Mouse (Mus musculus): ENCODE data around the gene Sox6.

The Sox6 gene

GRCm38 (mm10) chr7:115984076-115984475 is 54.5 kb downstream of the Sox6 start:
- DNase-seq = no peak

GRCm38 (mm10) chr7:115979813-115980512 is 58.6 kb downstream of the Sox6 start:
- no peak for DNase-seq

- no peak for DNase-seq
Measured at GRCm38 (mm10) chr7:115974518-115974917, 64.1 kb downstream of the Sox6 start.

DNA sequence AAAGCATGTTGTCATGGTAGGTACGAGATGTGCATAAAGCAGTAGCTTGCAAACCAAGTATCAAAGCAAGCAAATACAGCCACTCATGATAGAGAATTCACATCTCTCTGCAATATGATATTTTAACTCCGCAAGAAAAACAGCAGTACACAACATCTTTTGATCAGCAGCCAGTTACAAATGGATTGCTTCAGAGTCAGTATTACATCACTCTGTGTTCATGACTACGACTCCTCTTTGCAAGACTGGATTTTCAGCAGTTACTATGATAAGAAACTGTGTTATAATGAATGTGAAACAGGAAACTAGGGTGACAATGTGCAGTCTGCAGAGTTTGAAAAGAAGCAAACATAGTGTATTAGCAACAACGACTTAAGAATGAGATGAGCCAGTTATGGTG is 71.4 kb downstream of the Sox6 start:
- no peak for DNase-seq

GRCm38 (mm10) chr7:115966181-115966580 is 72.4 kb downstream of the Sox6 start:
- DNase-seq = no peak

DNA sequence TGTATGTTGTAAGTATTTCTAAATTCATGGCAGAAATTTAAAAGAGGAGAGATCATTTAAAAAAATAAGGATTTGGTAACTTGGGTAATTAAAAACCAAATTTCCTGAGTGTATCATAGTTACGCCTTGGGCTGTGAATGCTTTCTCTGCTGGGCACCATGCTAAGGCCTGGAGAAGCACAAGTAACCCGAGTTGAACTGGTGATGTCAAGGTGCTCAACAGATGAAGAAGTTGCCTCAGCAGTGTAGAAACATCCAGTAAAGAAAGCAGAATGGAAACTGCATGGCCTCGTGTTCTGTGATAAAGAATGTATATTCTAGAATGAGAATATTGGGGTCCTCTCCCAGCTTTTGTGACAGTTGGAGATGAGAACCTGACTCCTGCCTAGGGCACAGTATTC is 85.5 kb downstream of the Sox6 start:
- no peak for DNase-seq

- DNase-seq = no peak
Measured at GRCm38 (mm10) chr7:115952235-115952634, 86.4 kb downstream of the Sox6 start.

GRCm38 (mm10) chr7:115951689-115952088 is 86.9 kb downstream of the Sox6 start:
- no peak for DNase-seq

DNA sequence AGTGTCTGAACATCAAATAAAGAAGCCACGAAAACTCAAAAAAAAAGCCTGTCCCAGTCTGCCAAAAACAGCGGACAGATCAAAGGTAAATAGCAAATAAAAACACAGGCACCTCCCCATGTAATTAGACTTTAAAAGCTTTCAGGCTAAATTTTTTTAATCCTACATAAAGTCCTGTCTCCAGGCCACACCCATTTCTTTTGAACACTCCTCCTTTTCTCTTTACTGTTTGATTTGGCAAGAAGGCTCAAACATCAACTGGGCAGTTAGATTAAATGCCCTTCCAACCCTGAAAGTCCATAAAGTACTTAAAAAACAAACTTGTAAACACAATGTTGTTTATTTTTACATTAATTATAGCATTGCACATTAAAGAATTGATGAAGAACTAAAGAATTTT is 90.7 kb downstream of the Sox6 start:
- no peak for DNase-seq

DNA sequence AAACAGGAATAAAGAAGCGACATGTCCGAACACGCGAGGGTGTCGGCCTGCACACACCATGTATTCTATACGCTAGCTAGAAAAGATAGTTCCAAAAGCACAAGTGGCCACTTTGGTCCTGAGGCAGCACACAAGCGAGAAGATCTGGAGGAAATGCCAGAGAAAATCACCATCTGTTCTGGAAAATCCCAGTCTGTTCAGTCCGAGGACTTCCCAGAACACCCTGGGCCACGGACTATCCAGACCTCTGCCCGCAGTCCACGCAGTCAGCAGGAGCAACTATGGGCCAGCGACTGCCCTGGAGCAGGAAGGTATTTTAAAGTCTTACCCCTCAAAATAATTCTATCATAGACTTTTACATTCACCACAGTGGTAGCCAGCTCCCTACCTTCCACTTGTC is 92.0 kb downstream of the Sox6 start:
- no peak for DNase-seq

- DNase-seq = no peak
Measured at GRCm38 (mm10) chr7:115945516-115945915, 93.1 kb downstream of the Sox6 start.

- DNase-seq = no peak
Measured at GRCm38 (mm10) chr7:115944250-115944649, 94.3 kb downstream of the Sox6 start.

- no peak for DNase-seq
Measured at GRCm38 (mm10) chr7:115941766-115942165, 96.8 kb downstream of the Sox6 start.

DNA sequence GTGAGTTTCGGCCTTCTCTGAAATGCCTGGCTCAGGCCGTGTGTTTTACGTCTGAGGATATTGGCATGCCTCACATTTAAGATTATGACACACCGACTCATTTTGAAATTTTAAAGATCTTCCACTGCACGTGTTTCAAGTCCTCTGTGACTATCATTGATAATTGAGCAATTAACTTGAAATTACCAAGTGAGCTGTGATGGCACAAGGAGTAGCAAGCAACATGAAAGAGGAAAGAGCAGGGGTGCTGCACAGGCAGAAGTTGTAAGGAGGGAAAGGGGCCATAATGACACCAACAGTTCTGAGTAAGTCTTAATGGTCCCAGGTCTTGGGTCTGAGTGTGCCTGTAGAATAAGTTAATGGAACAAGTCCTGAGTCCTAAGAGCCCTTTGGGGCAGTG is 99.3 kb downstream of the Sox6 start:
- no peak for DNase-seq

DNA sequence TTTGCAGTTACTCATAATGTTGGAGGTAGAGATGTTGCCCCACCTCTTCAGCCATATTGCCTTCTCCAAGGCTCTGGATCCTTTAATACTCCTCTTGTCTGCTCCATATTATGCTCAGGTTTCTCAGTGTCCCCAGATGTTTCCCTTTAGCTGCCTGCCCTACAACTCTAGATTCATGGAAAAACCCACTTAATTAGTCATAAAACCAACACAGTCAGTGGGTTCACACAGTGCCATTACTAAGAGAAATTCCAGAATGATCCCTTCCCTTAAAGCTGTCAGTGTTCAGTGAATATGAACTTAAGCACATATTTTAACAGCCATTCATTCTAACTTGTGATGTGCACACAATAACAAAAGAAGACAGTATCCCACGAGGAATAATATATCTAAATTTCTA is 101.7 kb downstream of the Sox6 start:
- DNase-seq = no peak

DNA sequence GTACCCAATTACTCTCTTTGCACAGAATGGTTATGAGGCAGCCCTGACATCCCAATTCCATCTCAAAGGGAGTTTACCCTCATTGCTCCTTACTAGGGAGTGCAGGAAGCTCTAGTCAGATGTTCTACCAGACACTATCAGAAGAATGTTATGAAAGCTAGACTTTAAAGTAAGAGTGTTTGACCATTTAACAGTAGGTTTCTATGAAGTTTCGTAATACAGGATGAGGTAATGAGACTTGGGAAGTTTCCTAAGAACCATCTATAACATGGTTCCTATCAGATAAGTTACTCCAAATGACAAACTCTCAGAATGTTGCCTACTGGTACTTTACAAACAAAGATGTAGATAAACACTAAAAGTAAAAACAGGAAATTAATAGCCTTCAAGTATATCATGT is 123.3 kb downstream of the Sox6 start:
- no peak for DNase-seq

- no peak for DNase-seq
Measured at GRCm38 (mm10) chr7:115910313-115910712, 128.3 kb downstream of the Sox6 start.

- no peak for DNase-seq
Measured at GRCm38 (mm10) chr7:115904798-115905207, 133.8 kb downstream of the Sox6 start.

- no peak for DNase-seq
Measured at GRCm38 (mm10) chr7:115903931-115904797, 134.4 kb downstream of the Sox6 start.

- no peak for DNase-seq
Measured at GRCm38 (mm10) chr7:115903368-115903767, 135.2 kb downstream of the Sox6 start.

DNA sequence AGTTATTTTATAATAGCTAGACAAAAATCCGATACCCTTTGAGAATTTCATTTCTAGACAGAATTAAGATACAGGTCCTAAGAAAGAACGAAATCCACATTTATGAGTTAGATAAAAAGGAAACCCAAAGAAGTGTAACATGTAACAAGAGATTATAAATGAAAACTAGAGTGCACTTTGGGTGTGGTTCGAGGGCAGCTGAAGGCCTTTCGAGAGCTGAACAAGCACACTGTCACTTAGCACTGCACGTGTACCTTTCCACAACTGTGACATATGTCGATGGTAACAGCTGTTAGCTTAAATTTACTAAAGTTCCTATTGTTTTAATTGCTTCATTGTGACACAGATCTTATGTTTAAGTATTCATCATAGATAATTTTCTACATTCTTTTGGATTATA is 142.8 kb downstream of the Sox6 start:
- DNase-seq = no peak

GRCm38 (mm10) chr7:115895028-115895671 is 143.4 kb downstream of the Sox6 start:
- no peak for DNase-seq

- no peak for DNase-seq
Measured at GRCm38 (mm10) chr7:115891482-115891881, 147.1 kb downstream of the Sox6 start.

- DNase-seq = no peak
Measured at GRCm38 (mm10) chr7:115889926-115890325, 148.7 kb downstream of the Sox6 start.
